Mouse (Mus musculus) heart, embryonic 16.5 days (tissue): Measurements from ENCODE around the gene Dlg2. TPM values are rescaled to one million over a fixed set of nuclear protein-coding genes. Genes with fewer than 3 reads are reported as not detected.

Experiments used
- ATAC-seq: fragments of 200-750 bp; cut with Nextera tagmentation; replicated peaks from 2 replicates; pipeline ENCODE4 v1.8.0; 2017; ENCODE audit warnings: moderate number of reproducible peaks; ENCODE audit not compliant: insufficient read depth, low FRiP score; ENCODE audit errors: extremely low read depth
- H3K27ac ChIP-seq: fragments of 300-500 bp; sonication (generic); 2 replicates; pipeline ENCODE4 v1.5.1; 2014; ENCODE audit warnings: mild to moderate bottlenecking, low read length, control low read depth, moderate library complexity
- H3K27me3 ChIP-seq: fragments of 300-500 bp; sonication (generic); 2 replicates; pipeline ENCODE4 v1.6.1; 2014; ENCODE audit warnings: low read length, mixed read lengths; ENCODE audit not compliant: control insufficient read depth, insufficient read depth
- H3K36me3 ChIP-seq: fragments of 300-500 bp; sonication (generic); 2 replicates; pipeline ENCODE4 v1.6.1; 2014; ENCODE audit not compliant: control insufficient read depth, insufficient read depth
- H3K4me1 ChIP-seq: fragments of 300-500 bp; sonication (generic); 2 replicates; pipeline ENCODE4 v1.6.1; 2014; ENCODE audit warnings: low read length, mixed read lengths; ENCODE audit not compliant: control insufficient read depth, insufficient read depth
- H3K4me2 ChIP-seq: fragments of 300-500 bp; sonication (generic); 2 replicates; pipeline ENCODE4 v1.6.1; 2014; ENCODE audit warnings: low read depth, mild to moderate bottlenecking, control low read depth, low read length
- H3K4me3 ChIP-seq: fragments of 300-500 bp; sonication (generic); 2 replicates; pipeline ENCODE4 v1.5.1; 2014; ENCODE audit warnings: mild to moderate bottlenecking, control low read depth, low read length
- H3K9ac ChIP-seq: fragments of 300-500 bp; sonication (generic); 2 replicates; pipeline ENCODE4 v1.6.1; 2014; ENCODE audit warnings: low read length, control low read depth
- H3K9me3 ChIP-seq: fragments of 300-500 bp; sonication (generic); replicated peaks from 2 replicates; pipeline ENCODE4 v1.6.1; 2016; ENCODE audit warnings: low read length; ENCODE audit not compliant: control insufficient read depth
- WGBS: fragments of 180-500 bp; shearing (Covaris S2); extraction: QIAGEN DNeasy Blood & Tissue Kit; methylation state at CpG from one replicate; pipeline ENCODE4 v1.1.7; 2014; 5-methylcytosine and 5-hydroxymethylcytosine counted together
- polyA plus RNA-seq: library from polyadenylated mRNA; unstranded; fragments of >200 nt; fragmentation: Nextera tagmentation; extraction: Ambion mirVana; gene quantifications from 2 replicates; pipeline ENCODE4 v1.2.1, GENCODE M21; 2015

Dlg2 gene
- polyA plus RNA-seq, 1 experiment from 2014 or later, result 7.7 TPM

DNA sequence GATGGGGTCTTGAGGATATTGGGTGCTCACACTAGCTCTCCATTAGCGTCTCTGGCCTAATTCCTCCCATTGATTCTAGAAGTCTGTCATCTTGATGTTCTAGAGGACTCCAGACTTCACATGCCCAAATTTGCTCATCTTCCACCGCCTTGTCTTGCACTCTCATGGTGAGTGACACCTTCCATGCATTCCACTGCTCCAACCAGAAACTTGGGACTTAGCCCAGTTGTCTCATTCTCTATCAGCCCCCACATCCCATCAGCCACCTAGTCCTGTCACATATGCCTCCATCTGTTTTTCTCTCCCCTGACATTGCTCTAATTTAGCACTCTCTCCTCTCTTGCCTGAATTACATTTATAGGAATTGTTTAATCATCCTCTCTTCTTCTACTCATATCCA is 938.3 kb downstream of the Dlg2 start:
- Histone ChIP-seq H3K9me3 (no peaks in the 10 kb centered on the region), H3K4me1 (no peaks in the 10 kb centered on the region), H3K4me2 (no peak overlapping the region), H3K9ac (no peak overlapping the region), H3K4me3 (no peak overlapping the region), H3K36me3 (no peaks in the 10 kb centered on the region), H3K27ac (no peak overlapping the region), H3K27me3 (no peaks in the 10 kb centered on the region)
- WGBS, result 73% methylated on average over 2 of the region's 2 CpGs
- no peak for ATAC-seq

DNA sequence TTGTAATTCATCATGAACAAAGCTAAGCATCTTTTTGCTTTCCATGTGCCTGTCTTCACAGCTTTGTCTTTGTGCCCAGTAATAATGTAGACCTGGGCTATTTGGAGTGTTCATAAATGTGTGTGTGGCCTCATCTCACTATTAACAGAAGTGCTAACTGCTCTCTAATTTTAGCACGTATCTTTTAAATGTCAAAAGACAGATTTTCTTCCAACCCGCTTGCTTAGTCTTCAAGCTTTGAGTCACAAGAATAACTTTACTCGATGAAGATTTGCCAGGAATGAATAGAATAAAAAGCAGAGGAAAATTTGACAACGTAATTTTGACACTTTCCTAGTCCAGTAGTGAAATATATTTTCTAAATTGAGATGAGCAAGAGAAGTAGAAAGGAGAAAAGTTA is 943.7 kb downstream of the Dlg2 start:
- H3K27ac ChIP-seq, result no peak overlapping the region
- H3K4me3 ChIP-seq, result no peak overlapping the region
- no peak overlapping the region for H3K9ac ChIP-seq
- WGBS, result 76% methylated on average over 4 of the region's 4 CpGs
- ATAC-seq, result no peak
- no peaks in the 10 kb centered on the region for H3K9me3 ChIP-seq
- H3K27me3 ChIP-seq, result no peaks in the 10 kb centered on the region
- H3K36me3 ChIP-seq, result no peaks in the 10 kb centered on the region
- H3K4me2 ChIP-seq, result no peak overlapping the region
- H3K4me1 ChIP-seq, result no peaks in the 10 kb centered on the region

- Histone ChIP-seq H3K4me1 (no peaks in the 10 kb centered on the region), H3K9me3 (no peaks in the 10 kb centered on the region), H3K9ac (no peak overlapping the region), H3K27me3 (no peaks in the 10 kb centered on the region), H3K4me3 (no peak overlapping the region), H3K4me2 (no peak overlapping the region), H3K36me3 (no peaks in the 10 kb centered on the region), H3K27ac (no peak overlapping the region)
- no peak for ATAC-seq
- WGBS, result 70% methylated on average over 4 of the region's 4 CpGs
Observed at GRCm38 (mm10) chr7:91423784-91424183, 947.3 kb downstream of the Dlg2 start.

DNA sequence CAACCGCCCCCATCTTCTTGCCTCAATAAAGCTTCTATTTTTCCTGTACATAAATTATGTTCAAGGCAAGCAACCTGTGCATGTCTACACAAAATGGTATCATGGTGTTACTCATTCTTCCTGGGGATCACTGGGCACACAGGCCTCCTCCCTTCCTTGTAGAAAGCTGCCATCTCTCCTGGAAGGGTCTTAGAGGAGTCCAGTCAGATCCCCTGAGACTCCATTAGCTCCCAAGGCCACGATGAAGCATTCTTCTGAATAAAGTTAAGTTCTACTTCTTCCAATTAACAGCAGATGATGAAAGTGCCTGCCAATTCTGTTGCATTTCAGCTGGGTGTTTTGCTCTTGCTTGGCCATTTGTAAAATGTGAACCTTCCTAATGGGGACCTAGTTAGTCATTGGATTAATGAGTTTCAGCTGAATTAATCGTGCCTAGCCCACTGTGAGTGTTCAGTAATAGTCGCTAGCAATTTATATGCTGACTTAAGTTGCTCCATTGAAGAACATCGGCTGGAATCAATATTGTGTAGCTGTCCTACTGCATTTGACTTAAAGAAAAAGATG is 953.3 kb downstream of the Dlg2 start:
- H3K36me3 ChIP-seq, result no peaks in the 10 kb centered on the region
- H3K9ac ChIP-seq, result no peak overlapping the region
- H3K9me3 ChIP-seq, result no peaks in the 10 kb centered on the region
- no peaks in the 10 kb centered on the region for H3K27me3 ChIP-seq
- no peaks in the 10 kb centered on the region for H3K4me1 ChIP-seq
- H3K4me2 ChIP-seq, result no peak overlapping the region
- 80% methylated on average over 5 of the region's 5 CpGs for WGBS
- H3K4me3 ChIP-seq, result no peak overlapping the region
- no peak for ATAC-seq
- H3K27ac ChIP-seq, result no peak overlapping the region

- WGBS, result 37% methylated on average over 11 of the region's 11 CpGs
- Histone ChIP-seq H3K27me3 (no peaks in the 10 kb centered on the region), H3K9me3 (no peaks in the 10 kb centered on the region), H3K4me2 (no peak overlapping the region), H3K4me1 (no peaks in the 10 kb centered on the region), H3K4me3 (no peak overlapping the region), H3K9ac (no peak overlapping the region), H3K27ac (no peak overlapping the region), H3K36me3 (no peaks in the 10 kb centered on the region)
- ATAC-seq, result no peak
Observed at GRCm38 (mm10) chr7:91431594-91432240, 955.2 kb downstream of the Dlg2 start.

GRCm38 (mm10) chr7:91432563-91432962 is 956.1 kb downstream of the Dlg2 start:
- Histone ChIP-seq H3K27me3 (no peaks in the 10 kb centered on the region), H3K9me3 (no peaks in the 10 kb centered on the region), H3K4me1 (no peaks in the 10 kb centered on the region), H3K4me3 (no peak overlapping the region), H3K36me3 (no peaks in the 10 kb centered on the region), H3K4me2 (no peak overlapping the region), H3K9ac (no peak overlapping the region), H3K27ac (no peak overlapping the region)
- 81% methylated on average over 4 of the region's 4 CpGs for WGBS
- ATAC-seq, result no peak

- no peaks in the 10 kb centered on the region for H3K9me3 ChIP-seq
- H3K9ac ChIP-seq, result no peak overlapping the region
- H3K36me3 ChIP-seq, result no peaks in the 10 kb centered on the region
- H3K4me3 ChIP-seq, result no peak overlapping the region
- no peak overlapping the region for H3K27ac ChIP-seq
- 74% methylated on average over 5 of the region's 5 CpGs for WGBS
- no peaks in the 10 kb centered on the region for H3K4me1 ChIP-seq
- no peaks in the 10 kb centered on the region for H3K27me3 ChIP-seq
- no peak for ATAC-seq
- no peak overlapping the region for H3K4me2 ChIP-seq
Observed at GRCm38 (mm10) chr7:91434739-91435138, 958.3 kb downstream of the Dlg2 start.

GRCm38 (mm10) chr7:91440326-91440725 is 963.9 kb downstream of the Dlg2 start:
- Histone ChIP-seq H3K9me3 (no peaks in the 10 kb centered on the region), H3K4me1 (no peaks in the 10 kb centered on the region), H3K4me2 (no peak overlapping the region), H3K36me3 (no peaks in the 10 kb centered on the region), H3K4me3 (no peak overlapping the region), H3K27ac (no peak overlapping the region), H3K9ac (no peak overlapping the region), H3K27me3 (no peaks in the 10 kb centered on the region)
- WGBS, result 68% methylated on average over 6 of the region's 6 CpGs
- ATAC-seq, result no peak

DNA sequence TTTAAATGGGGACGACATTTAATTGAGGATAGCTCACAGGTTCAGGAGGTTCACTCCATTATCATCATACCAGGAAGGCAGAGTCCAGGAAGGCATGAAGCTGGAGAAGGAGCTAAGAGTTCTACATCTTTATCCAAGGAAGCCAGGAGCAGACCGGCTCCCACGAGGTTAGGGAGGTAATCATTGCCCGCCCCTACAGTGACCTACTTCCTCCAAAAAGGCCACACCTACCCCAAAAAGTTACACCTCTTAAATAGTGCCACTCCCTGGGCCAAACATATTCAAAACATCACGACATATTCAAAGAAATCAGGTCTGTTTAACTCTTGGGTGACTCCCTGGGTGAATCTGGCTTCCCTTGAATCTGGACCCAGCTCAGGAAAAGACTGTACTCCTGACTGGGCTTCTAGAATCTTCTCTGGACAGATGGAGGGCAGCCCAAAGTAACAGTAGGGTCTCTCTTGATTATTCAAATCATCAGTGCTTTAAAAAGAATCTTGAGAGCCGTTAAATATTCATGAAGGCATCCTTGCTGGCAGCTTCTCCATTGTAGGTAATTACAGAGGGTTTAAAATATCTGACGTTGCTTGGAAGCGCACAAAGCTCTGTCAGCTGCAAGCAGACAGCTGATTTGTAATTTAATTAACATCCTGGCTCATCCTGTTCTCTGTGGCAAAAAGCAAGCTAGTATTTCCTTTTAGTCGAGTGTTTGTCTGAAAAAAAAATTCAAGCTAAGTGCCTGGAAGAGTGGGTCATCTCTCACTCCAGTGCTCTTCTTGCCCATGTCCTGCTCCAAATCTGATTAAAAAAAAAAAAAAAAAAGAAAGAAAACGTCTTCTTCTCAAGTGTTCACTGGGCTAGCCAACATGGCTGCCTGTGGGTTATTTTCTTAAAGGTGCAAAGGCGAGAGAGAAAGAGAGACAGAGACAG is 966.2 kb downstream of the Dlg2 start:
- 61% methylated on average over 11 of the region's 11 CpGs for WGBS
- H3K27ac ChIP-seq, result no peak overlapping the region
- H3K27me3 ChIP-seq, result no peaks in the 10 kb centered on the region
- H3K4me3 ChIP-seq, result no peak overlapping the region
- H3K36me3 ChIP-seq, result no peaks in the 10 kb centered on the region
- ATAC-seq, result no peak
- no peaks in the 10 kb centered on the region for H3K9me3 ChIP-seq
- H3K4me2 ChIP-seq, result no peak overlapping the region
- no peak overlapping the region for H3K9ac ChIP-seq
- no peaks in the 10 kb centered on the region for H3K4me1 ChIP-seq
